Mouse (Mus musculus) hindbrain, embryonic 10.5 days (tissue): ENCODE measurements around the gene Rpl27a. TPM values are rescaled to one million over a fixed set of nuclear protein-coding genes. Genes with fewer than 3 reads are reported as not detected.

Source experiments
- DNase-seq: peaks from one replicate; pipeline ENCODE4 v3.0.0-alpha.2; 2017; ENCODE audit warnings: low spot score
- H3K27ac ChIP-seq: fragments of 300-500 bp; sonication (generic); 2 replicates; pipeline ENCODE4 v1.5.1; 2016; ENCODE audit warnings: mild to moderate bottlenecking, moderate library complexity
- H3K27me3 ChIP-seq: fragments of 300-500 bp; sonication (generic); 2 replicates; pipeline ENCODE4 v1.6.1; 2016; ENCODE audit warnings: mild to moderate bottlenecking; ENCODE audit not compliant: poor library complexity, insufficient read depth, severe bottlenecking
- H3K36me3 ChIP-seq: fragments of 300-500 bp; sonication (generic); 2 replicates; pipeline ENCODE4 v1.6.1; 2016; ENCODE audit warnings: mild to moderate bottlenecking, moderate library complexity
- H3K4me1 ChIP-seq: fragments of 300-500 bp; sonication (generic); replicated peaks from 2 replicates; pipeline ENCODE4 v1.6.1; 2016; ENCODE audit warnings: mild to moderate bottlenecking
- H3K4me3 ChIP-seq: fragments of 300-500 bp; sonication (generic); 2 replicates; pipeline ENCODE4 v1.5.1; 2016; ENCODE audit warnings: mild to moderate bottlenecking, moderate library complexity
- H3K9me3 ChIP-seq: fragments of 300-500 bp; sonication (generic); 2 replicates; pipeline ENCODE4 v1.6.1; 2016; ENCODE audit warnings: mild to moderate bottlenecking, moderate library complexity
- WGBS: fragments of 180-500 bp; shearing (Covaris S2); methylation state at CpG from one replicate; pipeline ENCODE4 v1.1.7; 2016; 5-methylcytosine and 5-hydroxymethylcytosine counted together
- polyA plus RNA-seq: library from polyadenylated mRNA; unstranded; fragments of >200 nt; fragmentation: Nextera tagmentation; extraction: Ambion mirVana; gene quantifications from 2 replicates; pipeline ENCODE4 v1.2.1, GENCODE M21; 2016

The Rpl27a gene
- polyA plus RNA-seq, 1 experiment from 2014 or later = 101 TPM

DNA sequence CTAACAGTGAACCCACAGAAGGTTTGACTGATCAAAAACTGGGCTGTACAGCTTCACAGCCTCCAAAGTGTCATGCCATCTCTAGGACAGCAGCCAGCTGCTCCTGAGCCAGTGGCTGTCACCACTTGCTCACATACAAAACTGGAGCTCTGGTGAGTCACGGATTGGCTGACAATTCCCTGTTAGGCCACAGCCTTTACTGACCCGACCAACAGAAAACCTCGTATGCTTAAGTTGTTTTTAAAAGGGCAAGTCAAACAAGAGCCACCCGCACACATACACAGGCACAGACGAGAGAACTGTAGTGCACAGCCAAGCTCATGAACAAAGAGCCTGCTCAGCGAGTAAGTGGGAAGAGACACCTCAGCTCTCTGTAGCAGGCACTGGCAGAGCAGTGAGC, 40.6 kb downstream of the Rpl27a start:
- Histone ChIP-seq H3K27me3 (no peaks in the 10 kb centered on the region), H3K36me3 (peaks cover 24% of the 10 kb centered on the region), H3K9me3 (no peaks in the 10 kb centered on the region), H3K4me1 (peaks cover 21% of the 10 kb centered on the region; the same call in 1 of the 2 replicates), H3K27ac (0 out of 2 replicates have a peak overlapping the region, but pooled peaks have one; percentile 1), H3K4me3 (no peak overlapping the region)
- WGBS = 64% methylated on average over 6 of the region's 6 CpGs
- no peak for DNase-seq

DNA sequence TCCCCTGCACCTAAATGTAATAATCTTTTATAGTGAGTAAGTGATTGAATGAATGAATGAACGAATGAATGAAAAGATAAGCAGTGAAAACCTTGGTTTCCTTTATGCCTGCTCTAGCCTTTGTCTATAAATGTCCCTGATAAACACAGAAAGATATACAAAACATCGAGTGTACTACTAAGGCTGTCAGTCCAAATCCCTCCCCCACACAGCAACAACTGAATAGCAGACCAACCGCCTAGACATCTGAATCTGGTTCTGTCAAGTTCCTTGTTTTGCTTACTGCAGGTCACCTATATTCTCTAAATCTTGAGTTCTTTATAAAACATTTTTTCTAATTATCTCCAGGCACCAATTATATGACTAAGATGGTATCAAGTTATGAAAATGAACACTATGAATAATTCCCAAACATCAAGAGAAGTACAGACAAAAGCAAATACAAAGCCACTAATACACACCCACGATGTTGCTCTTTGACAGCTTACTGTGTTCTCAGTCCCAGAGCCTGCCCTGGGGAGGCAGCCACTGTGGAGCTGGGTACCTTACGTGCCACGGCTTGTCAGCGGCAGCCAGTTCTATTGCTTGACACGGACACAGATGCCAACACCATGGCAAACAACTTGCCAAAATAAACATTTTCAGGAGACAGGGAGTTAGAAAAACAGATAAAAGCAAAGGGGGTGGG, 42.7 kb downstream of the Rpl27a start:
- Histone ChIP-seq H3K36me3 (peaks cover 22% of the 10 kb centered on the region), H3K4me1 (peaks cover 19% of the 10 kb centered on the region; the same call in 1 of the 2 replicates), H3K9me3 (no peaks in the 10 kb centered on the region), H3K27me3 (no peaks in the 10 kb centered on the region), H3K4me3 (no peak overlapping the region), H3K27ac (no peak overlapping the region)
- 73% methylated on average over 8 of the region's 8 CpGs for WGBS
- DNase-seq = no peak

DNA sequence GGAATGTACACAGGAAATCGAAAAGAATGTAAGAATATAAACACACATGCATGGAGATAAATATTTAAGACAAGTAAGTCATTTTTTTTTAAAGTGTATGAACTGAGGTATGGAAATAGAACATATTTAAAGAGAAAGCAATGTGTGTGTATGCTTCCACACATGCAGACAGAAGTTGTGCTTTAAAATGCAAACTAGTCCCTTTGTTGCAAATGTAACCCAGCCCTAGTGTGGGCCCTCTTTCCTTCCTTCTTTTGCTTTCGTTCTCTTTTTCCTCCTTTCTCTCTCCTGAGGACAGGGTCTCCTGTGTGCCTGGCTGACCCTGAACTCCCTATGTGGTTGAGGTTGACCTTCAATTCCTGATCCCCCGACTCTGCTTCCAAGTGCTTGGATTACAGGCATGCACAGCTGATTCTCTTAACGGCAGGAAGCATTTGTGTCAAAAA, 43.2 kb downstream of the Rpl27a start:
- peaks cover 16% of the 10 kb centered on the region; the same call in 1 of the 2 replicates for H3K36me3 ChIP-seq
- no peak for DNase-seq
- 68% methylated on average over 4 of the region's 4 CpGs for WGBS
- H3K27me3 ChIP-seq = no peaks in the 10 kb centered on the region
- H3K4me1 ChIP-seq = peaks cover 20% of the 10 kb centered on the region; the same call in 1 of the 2 replicates
- no peaks in the 10 kb centered on the region for H3K9me3 ChIP-seq
- peak overlapping the region; percentile 16; the same call in 1 of the 2 replicates for H3K27ac ChIP-seq
- H3K4me3 ChIP-seq = no peak overlapping the region

DNA sequence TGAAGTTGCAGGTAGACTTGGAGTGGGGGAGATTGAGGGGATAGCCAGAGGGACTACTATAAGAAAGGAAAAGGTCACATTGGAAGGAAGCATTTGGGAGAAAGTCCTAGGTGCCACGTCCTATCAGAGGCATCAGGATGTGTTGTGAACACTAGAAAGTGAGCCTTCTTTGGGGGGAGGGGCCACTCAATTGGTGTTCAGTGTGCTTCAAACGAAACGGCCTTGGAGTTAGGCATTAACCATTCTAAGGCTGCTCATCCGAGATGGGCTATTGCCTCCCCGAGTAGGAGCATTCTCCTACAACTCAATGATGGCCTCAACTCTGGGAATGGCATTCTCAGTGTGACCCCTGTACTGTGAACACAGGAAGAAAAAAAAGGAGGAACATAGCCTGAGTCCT, 43.7 kb downstream of the Rpl27a start:
- Histone ChIP-seq H3K4me1 (peaks cover 19% of the 10 kb centered on the region; the same call in 1 of the 2 replicates), H3K27me3 (no peaks in the 10 kb centered on the region), H3K36me3 (peaks cover 16% of the 10 kb centered on the region; the same call in 1 of the 2 replicates), H3K27ac (peak overlapping the region; percentile 16; the same call in 1 of the 2 replicates), H3K9me3 (no peaks in the 10 kb centered on the region), H3K4me3 (no peak overlapping the region)
- no peak for DNase-seq
- WGBS = 78% methylated on average over 5 of the region's 5 CpGs

DNA sequence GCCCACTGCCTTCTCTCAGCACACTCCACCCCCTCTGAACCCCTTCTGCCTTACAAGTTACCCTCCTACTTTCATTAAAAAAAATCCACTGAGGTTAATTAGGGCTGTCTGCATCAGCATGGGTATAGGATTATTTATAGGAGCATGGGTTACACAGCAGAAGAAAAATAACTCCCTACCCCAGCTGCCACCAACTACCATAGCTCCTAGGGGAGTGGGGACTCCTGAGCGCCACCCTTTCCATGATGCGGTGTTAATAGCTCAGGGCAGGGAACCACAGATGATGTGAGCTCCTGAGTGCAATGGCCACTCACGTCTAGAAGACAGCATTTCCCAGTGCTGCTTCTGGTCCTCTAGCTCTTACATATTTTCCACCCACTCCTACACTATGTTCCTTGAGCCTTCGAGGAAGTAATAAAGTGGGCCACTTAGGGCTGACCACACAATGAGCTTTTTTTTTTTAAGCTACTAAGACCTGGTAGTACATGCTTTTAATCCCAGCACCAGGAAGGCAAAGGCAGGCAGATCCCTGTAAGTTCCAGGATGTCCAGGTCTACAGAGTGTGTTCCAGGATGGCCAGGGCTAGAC, 44.9 kb downstream of the Rpl27a start:
- Histone ChIP-seq H3K4me1 (peaks cover 16% of the 10 kb centered on the region; the same call in 1 of the 2 replicates), H3K27me3 (no peaks in the 10 kb centered on the region), H3K27ac (no peak overlapping the region), H3K4me3 (no peak overlapping the region), H3K36me3 (peaks cover 16% of the 10 kb centered on the region; the same call in 1 of the 2 replicates), H3K9me3 (no peaks in the 10 kb centered on the region)
- DNase-seq = no peak
- WGBS = 83% methylated on average over 4 of the region's 4 CpGs

DNA sequence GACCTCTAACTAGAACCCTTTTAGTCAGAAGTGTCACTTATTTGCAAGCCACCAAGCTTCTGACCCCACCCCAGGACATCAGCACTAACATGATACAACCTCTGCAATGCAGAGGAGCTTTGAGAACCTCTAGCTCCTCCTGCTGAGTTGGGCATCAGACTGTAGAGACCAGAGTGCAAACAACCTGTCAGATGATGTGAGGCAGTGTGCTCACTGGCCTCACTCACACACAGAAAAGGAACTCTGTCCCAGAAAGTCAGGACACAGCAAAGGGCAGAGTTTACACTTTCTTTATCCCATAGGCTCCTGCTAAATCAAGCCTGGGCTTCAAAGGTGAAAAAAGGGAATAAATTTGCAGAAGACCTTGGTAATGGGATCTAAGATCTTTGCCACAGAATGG, 47.4 kb downstream of the Rpl27a start:
- no peaks in the 10 kb centered on the region for H3K9me3 ChIP-seq
- no peaks in the 10 kb centered on the region for H3K27me3 ChIP-seq

DNA sequence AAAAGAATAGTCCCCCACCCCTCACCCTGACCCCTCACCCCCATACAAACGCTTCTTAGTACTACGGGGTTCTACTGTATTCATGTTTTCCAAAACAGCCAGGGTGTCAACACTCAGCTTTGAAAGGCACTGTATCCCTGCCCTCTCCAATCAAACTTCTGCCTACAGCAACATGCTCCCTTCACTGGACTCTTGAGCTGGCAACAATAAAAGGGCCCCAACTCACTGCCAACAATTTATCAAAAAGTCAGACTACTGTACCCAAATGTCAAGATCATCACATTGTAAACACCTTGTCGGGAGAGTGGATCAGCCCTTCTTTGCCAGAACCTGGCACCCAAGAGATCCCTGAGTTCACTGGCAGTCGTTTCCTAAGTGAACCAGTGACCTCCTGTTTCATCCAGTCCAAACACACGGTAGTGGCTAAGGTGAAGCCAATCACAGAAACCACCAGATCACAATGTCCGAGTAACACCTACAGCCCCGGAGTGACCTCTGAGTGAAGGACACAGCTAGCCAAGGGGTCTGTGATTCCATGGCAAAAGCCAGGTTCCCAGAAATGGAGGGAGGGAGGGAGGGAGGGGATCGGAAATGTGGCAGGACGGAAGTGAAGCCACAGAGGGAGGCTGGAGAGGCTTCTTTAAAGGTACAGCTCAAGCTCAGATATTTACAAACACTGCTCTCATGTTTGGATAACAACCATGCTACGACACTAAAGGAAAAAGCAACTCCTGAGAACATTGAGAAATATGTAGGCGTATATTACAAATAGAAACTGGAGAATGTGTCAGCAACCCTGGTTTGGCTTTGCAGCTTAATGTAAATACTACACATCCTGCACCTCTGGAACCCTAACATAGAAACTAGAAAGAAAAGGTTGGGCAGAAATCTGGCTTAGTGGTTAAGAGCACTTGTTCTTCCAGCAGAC, 48.2 kb downstream of the Rpl27a start:
- Histone ChIP-seq H3K27me3 (no peaks in the 10 kb centered on the region), H3K9me3 (no peaks in the 10 kb centered on the region), H3K4me3 (no peak overlapping the region), H3K4me1 (peaks cover 12% of the 10 kb centered on the region; the same call in 1 of the 2 replicates), H3K36me3 (peaks cover 16% of the 10 kb centered on the region; the same call in 1 of the 2 replicates), H3K27ac (no peak overlapping the region)
- 81% methylated on average over 11 of the region's 11 CpGs for WGBS
- no peak for DNase-seq

More for the DNA sequence above, 47.4 kb downstream of the Rpl27a start:
- Histone ChIP-seq H3K4me3 (no peak overlapping the region), H3K4me1 (peaks cover 16% of the 10 kb centered on the region; the same call in 1 of the 2 replicates), H3K27ac (no peak overlapping the region), H3K36me3 (peaks cover 16% of the 10 kb centered on the region; the same call in 1 of the 2 replicates)
- DNase-seq = no peak

DNA sequence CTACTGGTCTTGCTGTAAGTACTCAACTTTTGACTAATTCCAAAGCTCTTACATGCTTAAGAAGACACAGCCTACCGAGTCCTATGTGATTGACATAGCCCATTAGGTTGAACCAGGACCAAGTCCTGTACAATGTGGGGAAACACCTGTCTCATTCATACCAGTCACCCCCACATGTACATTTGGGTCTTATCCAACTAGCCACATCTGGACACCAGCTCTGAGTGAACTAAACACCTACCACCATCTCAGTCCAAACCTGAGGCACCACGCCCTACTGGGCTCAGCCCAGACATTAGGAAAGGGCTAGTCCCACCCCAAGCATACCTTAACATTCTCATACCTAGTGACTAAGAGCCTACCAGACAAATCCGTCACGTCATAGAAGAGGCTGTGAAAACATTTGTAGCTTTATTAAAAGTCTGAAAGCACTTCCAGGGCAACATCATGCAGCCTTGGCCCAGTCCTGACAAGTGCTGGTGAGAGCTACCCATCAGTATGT, 49.5 kb downstream of the Rpl27a start:
- H3K36me3 ChIP-seq = peaks cover 16% of the 10 kb centered on the region; the same call in 1 of the 2 replicates
- H3K4me3 ChIP-seq = no peak overlapping the region
- H3K9me3 ChIP-seq = no peaks in the 10 kb centered on the region
- H3K27ac ChIP-seq = no peak overlapping the region
- H3K27me3 ChIP-seq = no peaks in the 10 kb centered on the region
- WGBS = 93% methylated on average over 4 of the region's 4 CpGs
- DNase-seq = no peak
- H3K4me1 ChIP-seq = 0 out of 2 replicates have a peak, but pooled peaks cover 6% of the 10 kb centered on the region

Other genes starting within 250 kb of the Rpl27a start
- gene Stk33, start 80.1 kb upstream of the Rpl27a start, polyA plus RNA-seq = 6.7 and 14.7 TPM in 2 replicates
- gene Trim66, start 11.0 kb upstream of the Rpl27a start, polyA plus RNA-seq = 0.07 and 0.08 TPM in 2 replicates
- gene St5, start 184.5 kb downstream of the Rpl27a start, polyA plus RNA-seq = 43.2 and 44.3 TPM in 2 replicates
- gene Akip1, start 184.5 kb downstream of the Rpl27a start, polyA plus RNA-seq = 24.5 and 27.2 TPM in 2 replicates
- gene BC051019, start 204.7 kb downstream of the Rpl27a start, polyA plus RNA-seq = 0.16 and 0.73 TPM in 2 replicates
- gene Ascl3, start 212.6 kb downstream of the Rpl27a start, polyA plus RNA-seq = 0.24 and 0.25 TPM in 2 replicates
- 40.5 and 53.2 TPM in 2 replicates for gene Tmem9b, start 233.7 kb downstream of the Rpl27a start, polyA plus RNA-seq